Mouse (Mus musculus): ENCODE results near the gene Tiam2.
"Not testable (repeated sequence)": the region's sequence is repeated elsewhere in the genome, so short reads cannot be mapped to it uniquely, and the experiment has no call there.

The Tiam2 gene

GRCm38 (mm10) chr17:3331721-3332461 is 5.5 kb downstream of the Tiam2 start:
- ChIA-PET POLR2A (interaction anchor here in 1 of 4 experiments (0.8 kb wide), 1 partner anchor 18 kb away, joined by 3 read pairs; no protein-coding TSS in a partner anchor), CTCF (interaction anchor here in 2 of 4 experiments (0.5 to 0.6 kb wide), 2 partner anchors 15 to 1408 kb away, joined by 3 to 6 read pairs; no protein-coding TSS in a partner anchor)

- POLR2A ChIA-PET, result no interaction called here
- CTCF ChIA-PET, result no interaction called here
These were observed 9.9 kb downstream of the Tiam2 start for GRCm38 (mm10) chr17:3336161-3336739.

- ChIA-PET CTCF (no interaction called here), POLR2A (no interaction called here)
These were observed 10.6 kb downstream of the Tiam2 start for GRCm38 (mm10) chr17:3336887-3337524.

GRCm38 (mm10) chr17:3337525-3337888 is 11.1 kb downstream of the Tiam2 start:
- CTCF ChIA-PET, result no interaction called here
- POLR2A ChIA-PET, result no interaction called here

GRCm38 (mm10) chr17:3338821-3339220 is 12.4 kb downstream of the Tiam2 start:
- POLR2A ChIA-PET, result interaction anchor here in 1 of 4 experiments (0.8 kb wide), 1 partner anchor 12 kb away, joined by 3 read pairs; the partner anchor contains the start of gene Tiam2
- CTCF ChIA-PET, result no interaction called here

- ChIA-PET POLR2A (no interaction called here), CTCF (no interaction called here)
These were observed 18.5 kb downstream of the Tiam2 start for GRCm38 (mm10) chr17:3344872-3345271.

GRCm38 (mm10) chr17:3345276-3345885 is 19.0 kb downstream of the Tiam2 start:
- ChIA-PET POLR2A (no interaction called here), CTCF (no interaction called here)

GRCm38 (mm10) chr17:3347800-3348199 is 21.4 kb downstream of the Tiam2 start:
- POLR2A ChIA-PET, result interaction anchor here in 1 of 4 experiments (0.7 kb wide), 1 partner anchor 68 kb away, joined by 3 read pairs; no protein-coding TSS in a partner anchor
- CTCF ChIA-PET, result interaction anchor here in 1 of 4 experiments (0.6 kb wide), 1 partner anchor 469 kb away, joined by 3 read pairs; no protein-coding TSS in a partner anchor

- POLR2A ChIA-PET, result no interaction called here
- CTCF ChIA-PET, result no interaction called here
These were observed 23.0 kb downstream of the Tiam2 start for GRCm38 (mm10) chr17:3349331-3349730.

- POLR2A ChIA-PET, result interaction anchor here in 1 of 4 experiments (0.6 kb wide), 1 partner anchor 66 kb away, joined by 5 read pairs; no protein-coding TSS in a partner anchor
These were observed 23.6 kb downstream of the Tiam2 start for GRCm38 (mm10) chr17:3349939-3350338.

GRCm38 (mm10) chr17:3350405-3350804 is 24.0 kb downstream of the Tiam2 start:
- ChIA-PET CTCF (interaction anchor here in 2 of 4 experiments (0.6 to 0.9 kb wide), 2 partner anchors 62 to 261 kb away, joined by 3 to 4 read pairs; no protein-coding TSS in a partner anchor), POLR2A (interaction anchor here in 2 of 4 experiments (0.6 to 0.8 kb wide), 2 partner anchors 67 to 568 kb away, joined by 3 to 5 read pairs; no protein-coding TSS in a partner anchor)

More at GRCm38 (mm10) chr17:3349939-3350338, 23.6 kb downstream of the Tiam2 start:
- CTCF ChIA-PET, result interaction anchor here in 2 of 4 experiments (0.6 to 0.9 kb wide), 2 partner anchors 61 to 261 kb away, joined by 3 to 4 read pairs; no protein-coding TSS in a partner anchor

- POLR2A ChIA-PET, result no interaction called here
- CTCF ChIA-PET, result no interaction called here
These were observed 25.3 kb downstream of the Tiam2 start for GRCm38 (mm10) chr17:3351668-3352067.

GRCm38 (mm10) chr17:3353141-3353540 is 26.8 kb downstream of the Tiam2 start:
- POLR2A ChIA-PET, result not testable (repeated sequence)

GRCm38 (mm10) chr17:3354856-3355255 is 28.5 kb downstream of the Tiam2 start:
- POLR2A ChIA-PET, result no interaction called here

More at GRCm38 (mm10) chr17:3353141-3353540, 26.8 kb downstream of the Tiam2 start:
- CTCF ChIA-PET, result not testable (repeated sequence)

GRCm38 (mm10) chr17:3356633-3357365 is 30.4 kb downstream of the Tiam2 start:
- POLR2A ChIA-PET, result interaction anchor here in 1 of 4 experiments (0.7 kb wide), 1 partner anchor 230 kb away, joined by 3 read pairs; no protein-coding TSS in a partner anchor
- CTCF ChIA-PET, result no interaction called here

More at GRCm38 (mm10) chr17:3354856-3355255, 28.5 kb downstream of the Tiam2 start:
- CTCF ChIA-PET, result interaction anchor here in 1 of 4 experiments (0.6 kb wide), 1 partner anchor 615 kb away, joined by 3 read pairs; no protein-coding TSS in a partner anchor

- ChIA-PET POLR2A (interaction anchor here in 1 of 4 experiments (0.7 kb wide), 1 partner anchor 43 kb away, joined by 3 read pairs; no protein-coding TSS in a partner anchor), CTCF (no interaction called here)
These were observed 33.9 kb downstream of the Tiam2 start for GRCm38 (mm10) chr17:3360236-3360635.

GRCm38 (mm10) chr17:3361751-3362150 is 35.4 kb downstream of the Tiam2 start:
- POLR2A ChIA-PET, result no interaction called here
- CTCF ChIA-PET, result no interaction called here

GRCm38 (mm10) chr17:3363216-3363615 is 36.8 kb downstream of the Tiam2 start:
- POLR2A ChIA-PET, result no interaction called here

GRCm38 (mm10) chr17:3366741-3367140 is 40.4 kb downstream of the Tiam2 start:
- CTCF ChIA-PET, result no interaction called here
- POLR2A ChIA-PET, result no interaction called here

More at GRCm38 (mm10) chr17:3363216-3363615, 36.8 kb downstream of the Tiam2 start:
- CTCF ChIA-PET, result no interaction called here
